Mouse (Mus musculus) heart, postnatal 25 days (tissue): Measurements from ENCODE around the gene Lrrc27. TPM values are rescaled to one million over a fixed set of nuclear protein-coding genes. Genes with fewer than 3 reads are reported as not detected.

ENCODE experiments used
- DNase-seq: peaks from one replicate; pipeline ENCODE4 v3.0.0; 2022; ENCODE audit warnings: low spot score
- intact Hi-C: fragments of 180-260 bp; cut with DNase I; formaldehyde crosslinking; loops from one replicate; pipeline ENCODE4 v1.15.1; 2025
- total RNA-seq, 2 experiments: library from RNA; stranded (reverse); gene quantifications; 2 replicates each; pipeline ENCODE4 v1.2.3; 2021

Lrrc27 gene
- total RNA-seq: 10 to 100 TPM; 19.1 to 20.0 TPM

GRCm38 (mm10) chr7:139212754-139213745, at the start of gene Lrrc27, which contains the start of gene Stk32c:
Lrrc27 (plus strand) TSS chr7:139212988.
Stk32c (minus strand) TSS chr7:139213307.
- intact Hi-C loops: loop anchor here (10.0 kb wide), 1 partner anchor 368 kb away; the partner anchor contains the start of genes Mapk1ip1 and Ppp2r2d
- DNase-seq: peak; percentile 97

GRCm38 (mm10) chr7:139164410-139164809, 48.4 kb upstream of the Lrrc27 start:
- no peak for DNase-seq
- intact Hi-C loops: no loop called here

- intact Hi-C loops: no loop called here
- DNase-seq: no peak
Observed at GRCm38 (mm10) chr7:139169143-139169542, 43.6 kb upstream of the Lrrc27 start.

GRCm38 (mm10) chr7:139179299-139179698, 33.5 kb upstream of the Lrrc27 start:
- DNase-seq: no peak
- intact Hi-C loops: no loop called here

- no peak for DNase-seq
- intact Hi-C loops: no loop called here
Observed at GRCm38 (mm10) chr7:139180058-139180457, 32.7 kb upstream of the Lrrc27 start.

GRCm38 (mm10) chr7:139184396-139184795, 28.4 kb upstream of the Lrrc27 start:
- intact Hi-C loops: no loop called here
- no peak for DNase-seq

GRCm38 (mm10) chr7:139184846-139185245, 27.9 kb upstream of the Lrrc27 start:
- intact Hi-C loops: no loop called here
- no peak for DNase-seq

- no peak for DNase-seq
- intact Hi-C loops: no loop called here
Observed at GRCm38 (mm10) chr7:139185971-139186370, 26.8 kb upstream of the Lrrc27 start.

GRCm38 (mm10) chr7:139186436-139186835, 26.4 kb upstream of the Lrrc27 start:
- no peak for DNase-seq
- intact Hi-C loops: no loop called here

GRCm38 (mm10) chr7:139187277-139187676, 25.5 kb upstream of the Lrrc27 start:
- no peak for DNase-seq
- intact Hi-C loops: no loop called here

- DNase-seq: peak; percentile 29
- intact Hi-C loops: no loop called here
Observed at GRCm38 (mm10) chr7:139187771-139188633, 24.8 kb upstream of the Lrrc27 start.

GRCm38 (mm10) chr7:139188634-139189207, 24.1 kb upstream of the Lrrc27 start:
- no peak for DNase-seq
- intact Hi-C loops: no loop called here

- intact Hi-C loops: no loop called here
Observed at GRCm38 (mm10) chr7:139190616-139191015, 22.2 kb upstream of the Lrrc27 start.

GRCm38 (mm10) chr7:139191619-139192018, 21.2 kb upstream of the Lrrc27 start:
- no peak for DNase-seq
- intact Hi-C loops: no loop called here

More at GRCm38 (mm10) chr7:139190616-139191015, 22.2 kb upstream of the Lrrc27 start:
- DNase-seq: no peak

GRCm38 (mm10) chr7:139197022-139197421, 15.8 kb upstream of the Lrrc27 start:
- no peak for DNase-seq
- intact Hi-C loops: no loop called here

GRCm38 (mm10) chr7:139200108-139200507, 12.7 kb upstream of the Lrrc27 start:
- DNase-seq: no peak
- intact Hi-C loops: loop anchor here (5.0 kb wide), 1 partner anchor 78 kb away; no protein-coding TSS in a partner anchor

- DNase-seq: no peak
- intact Hi-C loops: loop anchor here (5.0 kb wide), 1 partner anchor 79 kb away; no protein-coding TSS in a partner anchor
Observed at GRCm38 (mm10) chr7:139201209-139201608, 11.6 kb upstream of the Lrrc27 start.

- intact Hi-C loops: loop anchor here (2.0 kb wide), 1 partner anchor 27 kb away; no protein-coding TSS in a partner anchor
- DNase-seq: no peak
Observed at GRCm38 (mm10) chr7:139208023-139208772, 4.6 kb upstream of the Lrrc27 start.

- DNase-seq: no peak
- intact Hi-C loops: loop anchor here (2.0 kb wide), 1 partner anchor 26 kb away; no protein-coding TSS in a partner anchor
Observed at GRCm38 (mm10) chr7:139208773-139209095, 4.1 kb upstream of the Lrrc27 start.
